Mouse (Mus musculus) forebrain, embryonic 14.5 days (tissue): ENCODE measurements around the gene Nrip2. TPM values are rescaled to one million over a fixed set of nuclear protein-coding genes. Genes with fewer than 3 reads are reported as not detected.
"Not testable (repeated sequence)": the region's sequence is repeated elsewhere in the genome, so short reads cannot be mapped to it uniquely, and the experiment has no call there.

Source experiments
- ATAC-seq: fragments of 200-750 bp; cut with Nextera tagmentation; 2 replicates; pipeline ENCODE4 v1.8.0; 2017; ENCODE audit warnings: mild to moderate bottlenecking, moderate library complexity
- DNase-seq: peaks from one replicate; pipeline ENCODE4 v3.0.0-alpha.2; 2015; ENCODE audit warnings: low spot score
- H3K27ac ChIP-seq: fragments of 300-500 bp; sonication (generic); 2 replicates; pipeline ENCODE4 v1.5.1; 2014; ENCODE audit warnings: low read depth, mild to moderate bottlenecking, control low read depth, low read length, moderate library complexity
- H3K27me3 ChIP-seq: fragments of 300-500 bp; sonication (generic); replicated peaks from 2 replicates; pipeline ENCODE4 v1.6.1; 2014; ENCODE audit warnings: low read length, control low read depth, mixed read lengths; ENCODE audit not compliant: control insufficient read depth, insufficient read depth
- H3K36me3 ChIP-seq: fragments of 300-500 bp; sonication (generic); 2 replicates; pipeline ENCODE4 v1.6.1; 2014; ENCODE audit warnings: low read length, control low read depth; ENCODE audit not compliant: control insufficient read depth, insufficient read depth
- H3K4me1 ChIP-seq: fragments of 300-500 bp; sonication (generic); 2 replicates; pipeline ENCODE4 v1.6.1; 2014; ENCODE audit warnings: antibody characterized with exemption, low read length, control low read depth; ENCODE audit not compliant: control insufficient read depth, insufficient read depth
- H3K4me2 ChIP-seq: fragments of 300-500 bp; sonication (generic); 2 replicates; pipeline ENCODE4 v1.6.1; 2014; ENCODE audit warnings: mild to moderate bottlenecking, control low read depth, low read length
- H3K4me3 ChIP-seq: fragments of 300-500 bp; sonication (generic); 2 replicates; pipeline ENCODE4 v1.5.1; 2014; ENCODE audit warnings: low read depth, low read length, control low read depth
- H3K9ac ChIP-seq: fragments of 300-500 bp; sonication (generic); 2 replicates; pipeline ENCODE4 v1.6.1; 2014; ENCODE audit warnings: mild to moderate bottlenecking, low read length, control low read depth, moderate library complexity
- H3K9me3 ChIP-seq: fragments of 300-500 bp; sonication (generic); replicated peaks from 2 replicates; pipeline ENCODE4 v1.6.1; 2016; ENCODE audit warnings: low read length, control low read depth, mixed read lengths; ENCODE audit not compliant: control insufficient read depth
- WGBS: fragments of 180-500 bp; shearing (Covaris S2); extraction: QIAGEN DNeasy Blood & Tissue Kit; methylation state at CpG from one replicate; pipeline ENCODE4 v1.1.7; 2014; 5-methylcytosine and 5-hydroxymethylcytosine counted together
- polyA plus RNA-seq: library from polyadenylated mRNA; unstranded; fragments of >200 nt; fragmentation: Nextera tagmentation; extraction: Ambion mirVana; gene quantifications from 2 replicates; pipeline ENCODE4 v1.2.1, GENCODE M21; 2014

The Nrip2 gene
- polyA plus RNA-seq, 1 experiment from 2014 or later: 4.7 TPM

- H3K4me2 ChIP-seq: peak overlapping the region; percentile 90
- peak overlapping the region; percentile 91 for H3K27ac ChIP-seq
- no peaks in the 10 kb centered on the region for H3K9me3 ChIP-seq
- DNase-seq: peak; percentile 62
- no peaks in the 10 kb centered on the region for H3K27me3 ChIP-seq
- peak overlapping the region; percentile 88 for H3K4me3 ChIP-seq
- peak overlapping the region; percentile 93 for H3K9ac ChIP-seq
- peaks cover 33% of the 10 kb centered on the region for H3K36me3 ChIP-seq
- ATAC-seq: no peak
- peaks cover 12% of the 10 kb centered on the region for H3K4me1 ChIP-seq
- under 1% methylated on average over 45 of the region's 46 CpGs for WGBS
These were observed 35.9 kb upstream of the Nrip2 start for GRCm38 (mm10) chr6:128363007-128363825.

DNA sequence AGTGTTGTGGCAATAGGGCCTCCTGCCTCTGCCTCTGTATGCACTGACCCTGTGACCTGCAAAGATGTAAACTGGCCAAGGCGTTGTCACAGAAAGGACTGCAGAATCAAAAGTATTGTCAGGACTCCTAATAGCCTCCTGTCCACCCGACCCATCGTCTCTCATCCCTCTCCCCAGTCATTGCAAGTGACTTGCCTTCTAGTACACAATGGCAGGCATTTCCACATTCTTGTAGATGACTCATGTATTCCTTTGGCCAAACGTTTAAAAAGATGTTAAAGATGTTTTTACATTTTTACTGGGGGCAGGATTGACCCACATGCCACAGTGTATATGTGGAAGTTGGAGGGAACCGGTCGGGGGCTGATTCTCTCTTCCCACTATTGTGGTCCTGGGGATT, 34.4 kb upstream of the Nrip2 start:
- Histone ChIP-seq H3K9ac (no peak overlapping the region), H3K4me3 (no peak overlapping the region)
- WGBS: 83% methylated on average over 6 of the region's 6 CpGs

DNA sequence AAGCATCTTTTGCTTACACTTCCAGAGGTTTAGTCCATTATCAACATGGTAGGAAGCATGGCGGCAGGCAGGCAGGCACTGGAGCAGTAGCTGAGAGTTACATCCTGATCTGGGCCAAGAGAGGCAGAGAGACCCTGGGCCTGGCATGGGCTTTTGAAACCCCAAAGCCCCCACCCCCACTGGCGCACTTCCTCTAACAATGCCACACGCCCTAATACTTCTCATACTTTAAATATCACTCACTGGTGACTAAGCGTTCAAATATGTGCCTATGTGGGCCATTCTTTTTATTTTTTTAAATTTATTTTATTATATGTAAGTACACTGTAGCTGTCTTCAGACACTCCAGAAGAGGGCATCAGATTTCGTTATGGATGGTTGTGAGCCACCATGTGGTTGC, 32.6 kb upstream of the Nrip2 start:
- Histone ChIP-seq H3K9ac (no peak overlapping the region), H3K36me3 (peaks cover 57% of the 10 kb centered on the region), H3K27ac (no peak overlapping the region), H3K4me3 (no peak overlapping the region), H3K4me2 (no peak overlapping the region), H3K27me3 (no peaks in the 10 kb centered on the region), H3K9me3 (no peaks in the 10 kb centered on the region), H3K4me1 (peaks cover 2% of the 10 kb centered on the region)
- ATAC-seq (no peak), DNase-seq (no peak)
- WGBS: 92% methylated on average over 5 of the region's 5 CpGs

More for the DNA sequence above, 34.4 kb upstream of the Nrip2 start:
- Histone ChIP-seq H3K9me3 (no peaks in the 10 kb centered on the region), H3K4me1 (peaks cover 12% of the 10 kb centered on the region), H3K4me2 (no peak overlapping the region), H3K36me3 (peaks cover 41% of the 10 kb centered on the region), H3K27me3 (no peaks in the 10 kb centered on the region), H3K27ac (no peak overlapping the region)
- ATAC-seq (no peak), DNase-seq (no peak)

- DNase-seq: no peak
- no peaks in the 10 kb centered on the region for H3K9me3 ChIP-seq
- no peak for ATAC-seq
- peaks cover 85% of the 10 kb centered on the region for H3K36me3 ChIP-seq
- no peaks in the 10 kb centered on the region for H3K4me1 ChIP-seq
- H3K27ac ChIP-seq: no peak overlapping the region
- H3K4me2 ChIP-seq: no peak overlapping the region
- 90% methylated on average over 5 of the region's 5 CpGs for WGBS
- no peaks in the 10 kb centered on the region for H3K27me3 ChIP-seq
- no peak overlapping the region for H3K9ac ChIP-seq
- no peak overlapping the region for H3K4me3 ChIP-seq
These were observed 29.1 kb upstream of the Nrip2 start for GRCm38 (mm10) chr6:128370040-128370439.

DNA sequence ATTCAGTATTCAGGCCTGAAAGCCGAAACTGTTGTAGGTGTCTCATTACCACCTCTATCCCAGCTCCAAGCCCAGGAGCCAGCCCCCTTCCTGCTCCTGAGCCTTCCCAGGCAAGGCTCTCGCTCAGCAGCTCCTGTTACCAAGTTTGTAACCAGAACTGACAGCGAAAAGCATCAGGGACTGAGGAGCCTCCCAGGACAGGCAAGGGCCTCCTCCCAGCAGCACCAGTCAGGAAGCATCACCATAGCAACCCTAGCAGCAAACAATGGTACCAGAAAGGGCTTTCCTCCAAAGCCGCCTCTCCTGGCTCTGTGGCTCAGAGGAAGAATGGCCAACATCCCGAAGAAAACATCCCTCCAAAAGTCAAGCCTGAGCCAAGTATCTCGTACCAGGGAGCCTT, 23.9 kb upstream of the Nrip2 start, which contains the start of the genes Tex52 and Gm44596:
Gene Tex52 (plus strand): TSS at position 265 of the 400 bp plus-strand sequence.
Gene Gm44596 (plus strand): TSS at position 312 of the 400 bp plus-strand sequence.
- 3% methylated on average over 6 of the region's 6 CpGs for WGBS
- H3K27me3 ChIP-seq: no peaks in the 10 kb centered on the region
- 0 out of 2 replicates have a peak within 1 kb of the TSS, but pooled peaks have one; percentile 7 for H3K9ac ChIP-seq
- no peak within 1 kb of the TSS for H3K4me2 ChIP-seq
- no peaks in the 10 kb centered on the region for H3K4me1 ChIP-seq
- ATAC-seq (peak; percentile 70; the same call in 1 of the 2 replicates), DNase-seq (peak; percentile 60)
- H3K27ac ChIP-seq: no peak within 1 kb of the TSS
- no peak within 1 kb of the TSS for H3K4me3 ChIP-seq
- no peaks in the 10 kb centered on the region for H3K9me3 ChIP-seq
- H3K36me3 ChIP-seq: peaks cover 47% of the 10 kb centered on the region

GRCm38 (mm10) chr6:128376371-128377085, 22.6 kb upstream of the Nrip2 start:
- Histone ChIP-seq H3K36me3 (peaks cover 33% of the 10 kb centered on the region), H3K27ac (no peak overlapping the region), H3K9me3 (no peaks in the 10 kb centered on the region), H3K4me2 (no peak overlapping the region), H3K9ac (no peak overlapping the region), H3K4me1 (no peaks in the 10 kb centered on the region), H3K4me3 (no peak overlapping the region), H3K27me3 (no peaks in the 10 kb centered on the region)
- DNase-seq: no peak
- WGBS: 93% methylated on average over 17 of the region's 17 CpGs
- no peak for ATAC-seq

GRCm38 (mm10) chr6:128379636-128380035, 19.5 kb upstream of the Nrip2 start:
- no peak for ATAC-seq
- 85% methylated on average over 16 of the region's 16 CpGs for WGBS
- no peak overlapping the region for H3K27ac ChIP-seq

GRCm38 (mm10) chr6:128380594-128381167, 18.4 kb upstream of the Nrip2 start:
- H3K4me3 ChIP-seq, H3K9ac ChIP-seq, H3K27ac ChIP-seq, H3K36me3 ChIP-seq, H3K27me3 ChIP-seq, DNase-seq, H3K4me2 ChIP-seq, ATAC-seq, H3K9me3 ChIP-seq, H3K4me1 ChIP-seq: not testable (repeated sequence)
- WGBS: 93% methylated on average over 1 of the region's 1 CpGs

More at GRCm38 (mm10) chr6:128379636-128380035, 19.5 kb upstream of the Nrip2 start:
- Histone ChIP-seq H3K4me2 (no peak overlapping the region), H3K4me1 (no peaks in the 10 kb centered on the region), H3K27me3 (no peaks in the 10 kb centered on the region), H3K4me3 (no peak overlapping the region), H3K36me3 (peaks cover 6% of the 10 kb centered on the region; the same call in 1 of the 2 replicates), H3K9ac (no peak overlapping the region), H3K9me3 (no peaks in the 10 kb centered on the region)
- no peak for DNase-seq
